Mouse (Mus musculus) heart, embryonic 13.5 days (tissue): ENCODE data around the gene Gm28043. TPM values are rescaled to one million over a fixed set of nuclear protein-coding genes. Genes with fewer than 3 reads are reported as not detected.
A peak's percentile ranks its signal among the peaks of the same experiment; 100 is the strongest.

Experiments used
- ATAC-seq: fragments of 200-750 bp; cut with Nextera tagmentation; 2 replicates; pipeline ENCODE4 v1.8.0; 2017; ENCODE audit warnings: moderate TSS enrichment; ENCODE audit not compliant: insufficient number of reproducible peaks, low FRiP score, low TSS enrichment; ENCODE audit errors: extremely low read depth
- H3K27ac ChIP-seq: fragments of 300-500 bp; sonication (generic); replicated peaks from 2 replicates; pipeline ENCODE4 v1.5.1; 2015; ENCODE audit warnings: moderate library complexity, mild to moderate bottlenecking, inconsistent platforms
- H3K27me3 ChIP-seq: fragments of 300-500 bp; sonication (generic); replicated peaks from 2 replicates; pipeline ENCODE4 v1.6.1; 2015; ENCODE audit warnings: mild to moderate bottlenecking, inconsistent platforms
- H3K36me3 ChIP-seq: fragments of 300-500 bp; sonication (generic); 2 replicates; pipeline ENCODE4 v1.6.1; 2015; ENCODE audit warnings: mild to moderate bottlenecking, inconsistent platforms
- H3K4me1 ChIP-seq: fragments of 300-500 bp; sonication (generic); 2 replicates; pipeline ENCODE4 v1.6.1; 2015; ENCODE audit warnings: inconsistent platforms
- H3K4me2 ChIP-seq: fragments of 300-500 bp; sonication (generic); 2 replicates; pipeline ENCODE4 v1.6.1; 2015; ENCODE audit warnings: inconsistent platforms, mild to moderate bottlenecking, moderate library complexity
- H3K4me3 ChIP-seq: fragments of 300-500 bp; sonication (generic); 2 replicates; pipeline ENCODE4 v1.5.1; 2015; ENCODE audit warnings: moderate library complexity, mild to moderate bottlenecking, inconsistent platforms
- H3K9ac ChIP-seq: fragments of 300-500 bp; sonication (generic); 2 replicates; pipeline ENCODE4 v1.6.1; 2015; ENCODE audit warnings: inconsistent platforms, mild to moderate bottlenecking, moderate library complexity
- H3K9me3 ChIP-seq: fragments of 300-500 bp; sonication (generic); 2 replicates; pipeline ENCODE4 v1.6.1; 2016; ENCODE audit warnings: inconsistent platforms
- WGBS: fragments of 180-500 bp; shearing (Covaris S2); methylation state at CpG from one replicate; pipeline ENCODE4 v1.1.7; 2015; ENCODE audit warnings: mixed read lengths; 5-methylcytosine and 5-hydroxymethylcytosine counted together
- polyA plus RNA-seq: library from polyadenylated mRNA; unstranded; fragments of >200 nt; fragmentation: Nextera tagmentation; extraction: Ambion mirVana; gene quantifications from 2 replicates; pipeline ENCODE4 v1.2.1, GENCODE M21; 2015

Gene Gm28043
- polyA plus RNA-seq, 1 experiment from 2014 or later: 1.6 TPM

DNA sequence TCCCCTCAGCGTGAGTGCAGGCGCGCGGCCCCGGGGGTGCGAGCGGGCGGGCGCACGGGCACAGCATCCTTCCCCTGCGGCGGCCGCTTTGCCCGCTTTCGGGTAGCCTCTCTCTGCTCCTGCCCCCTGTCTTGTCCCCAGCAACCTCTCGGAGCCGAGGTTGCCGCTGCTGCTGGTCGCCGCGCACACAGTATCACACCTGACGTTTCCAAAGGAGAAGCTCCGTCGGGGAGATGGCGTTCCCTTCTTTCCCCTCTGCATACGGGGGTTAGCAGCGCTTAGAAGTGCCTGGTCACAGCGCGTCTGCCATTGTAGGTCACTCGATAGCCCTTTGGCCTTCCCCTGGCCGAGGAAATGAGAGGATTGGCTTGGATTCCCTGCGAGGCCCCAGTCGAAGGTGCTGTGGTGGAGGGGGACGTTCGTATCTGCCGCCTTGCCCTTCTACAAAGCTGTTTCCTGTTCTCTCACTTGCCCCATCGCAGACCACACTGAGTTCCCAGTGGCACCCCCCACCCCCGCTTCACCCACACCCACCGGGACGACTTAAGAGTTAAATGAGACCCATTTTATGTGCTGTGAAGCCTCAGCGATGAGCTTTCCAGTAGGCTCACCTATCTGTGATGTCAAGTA, 46.2 kb downstream of the Gm28043 start:
- H3K9me3 ChIP-seq: no peaks in the 10 kb centered on the region
- peak overlapping the region; percentile 81 for H3K4me3 ChIP-seq
- no peak for ATAC-seq
- under 1% methylated on average over 41 of the region's 41 CpGs for WGBS
- H3K36me3 ChIP-seq: peaks cover 27% of the 10 kb centered on the region
- H3K4me1 ChIP-seq: peaks cover 27% of the 10 kb centered on the region
- peak overlapping the region; percentile 93 for H3K4me2 ChIP-seq
- H3K9ac ChIP-seq: peak overlapping the region; percentile 96
- H3K27me3 ChIP-seq: no peaks in the 10 kb centered on the region
- H3K27ac ChIP-seq: peak overlapping the region; percentile 89

DNA sequence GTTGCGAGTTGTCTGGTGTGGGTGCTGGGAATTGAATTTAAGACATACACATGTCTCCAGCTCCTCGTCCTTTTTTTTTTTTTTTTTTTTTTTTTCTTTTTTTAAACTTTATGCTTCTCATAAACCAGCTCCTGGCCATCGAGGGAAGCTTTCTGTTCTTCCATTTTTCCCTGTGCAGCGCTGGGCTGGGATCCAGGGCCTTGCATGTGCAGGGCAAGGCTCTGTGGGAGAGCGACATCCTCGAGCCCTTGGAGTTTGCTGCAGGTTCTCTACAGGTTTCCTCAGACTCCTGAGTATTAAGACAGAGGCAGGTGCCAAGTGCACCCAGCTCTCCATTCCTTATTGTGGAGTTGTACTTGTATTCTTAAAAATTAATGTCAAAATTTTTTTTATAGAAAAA, 47.5 kb downstream of the Gm28043 start:
- ATAC-seq: no peak
- 81% methylated on average over 6 of the region's 6 CpGs for WGBS
- H3K4me3 ChIP-seq: no peak overlapping the region

DNA sequence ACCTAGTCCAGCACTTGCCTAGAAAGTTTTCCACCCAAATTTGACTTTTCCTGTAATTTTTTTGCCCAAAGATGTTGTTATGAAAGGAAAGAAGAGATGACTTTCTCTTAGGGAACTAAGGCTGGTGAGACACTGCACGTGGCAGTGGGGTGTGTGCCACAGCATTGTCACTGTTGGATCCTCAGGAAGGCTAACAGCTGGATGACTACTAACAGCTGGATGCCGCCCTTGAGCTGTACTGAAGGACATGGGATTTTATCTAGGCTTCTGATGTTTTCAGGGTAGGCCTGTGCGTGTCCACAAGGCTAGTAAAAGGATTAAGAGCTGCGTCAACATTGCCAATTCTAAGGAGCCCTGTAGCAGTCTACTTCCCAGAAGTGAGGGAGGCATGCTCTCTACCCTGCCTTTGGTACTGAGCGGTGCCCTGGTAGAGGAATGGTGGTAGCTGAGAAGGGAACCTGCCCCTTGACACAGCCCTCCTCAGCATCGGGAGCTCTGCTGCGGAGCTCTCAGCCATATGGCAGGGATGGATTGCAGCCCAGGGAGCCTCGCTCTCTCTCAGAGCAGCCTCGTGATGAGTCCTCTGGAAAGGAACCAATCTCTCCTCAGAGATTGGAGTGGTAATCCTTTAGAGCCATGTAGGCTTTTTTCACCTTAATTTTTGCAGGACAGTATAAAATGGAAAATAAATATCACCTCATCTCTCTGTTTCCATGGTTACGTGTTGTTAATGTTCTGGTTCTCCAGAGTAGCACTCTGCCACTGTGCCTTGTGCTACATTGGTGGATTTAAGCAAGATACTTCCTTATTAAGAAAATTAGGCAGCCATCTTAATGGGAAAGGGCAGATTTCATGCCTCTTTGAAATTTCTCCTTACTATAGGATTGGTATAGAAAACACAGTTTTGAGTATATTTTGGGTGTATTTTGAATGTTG, 53.6 kb downstream of the Gm28043 start:
- Histone ChIP-seq H3K9me3 (no peaks in the 10 kb centered on the region), H3K27me3 (no peaks in the 10 kb centered on the region), H3K4me3 (no peak overlapping the region), H3K27ac (no peak overlapping the region), H3K36me3 (peaks cover 81% of the 10 kb centered on the region), H3K4me1 (peaks cover 16% of the 10 kb centered on the region), H3K9ac (0 out of 2 replicates have a peak overlapping the region, but pooled peaks have one; percentile 10), H3K4me2 (no peak overlapping the region)
- WGBS: 78% methylated on average over 10 of the region's 10 CpGs
- ATAC-seq: no peak

More for the DNA sequence above, 47.5 kb downstream of the Gm28043 start:
- Histone ChIP-seq H3K9ac (no peak overlapping the region), H3K36me3 (peaks cover 39% of the 10 kb centered on the region), H3K4me1 (peaks cover 27% of the 10 kb centered on the region), H3K4me2 (peak overlapping the region; percentile 93), H3K9me3 (no peaks in the 10 kb centered on the region), H3K27ac (no peak overlapping the region), H3K27me3 (no peaks in the 10 kb centered on the region)

DNA sequence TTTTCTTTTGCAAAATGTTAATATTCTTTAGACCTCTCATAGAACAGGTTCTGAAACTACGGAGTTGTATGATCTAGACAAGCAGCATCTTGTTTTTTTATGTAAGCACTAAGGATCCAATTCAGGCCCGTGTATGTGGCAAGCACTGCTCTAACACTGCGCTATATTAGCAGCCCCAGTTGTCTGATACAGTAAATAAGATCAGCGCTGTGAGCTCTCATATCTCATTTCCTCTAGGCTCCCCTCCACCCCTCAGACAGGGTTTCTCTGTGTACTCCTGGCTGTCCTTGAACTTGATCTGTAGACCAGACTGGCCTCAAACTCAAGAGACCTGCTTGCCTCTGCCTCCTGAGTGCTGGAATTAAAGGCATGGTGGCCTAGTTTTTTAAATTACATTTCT, 54.4 kb downstream of the Gm28043 start:
- 82% methylated on average over 4 of the region's 4 CpGs for WGBS
- peaks cover 81% of the 10 kb centered on the region for H3K36me3 ChIP-seq
- ATAC-seq: no peak

DNA sequence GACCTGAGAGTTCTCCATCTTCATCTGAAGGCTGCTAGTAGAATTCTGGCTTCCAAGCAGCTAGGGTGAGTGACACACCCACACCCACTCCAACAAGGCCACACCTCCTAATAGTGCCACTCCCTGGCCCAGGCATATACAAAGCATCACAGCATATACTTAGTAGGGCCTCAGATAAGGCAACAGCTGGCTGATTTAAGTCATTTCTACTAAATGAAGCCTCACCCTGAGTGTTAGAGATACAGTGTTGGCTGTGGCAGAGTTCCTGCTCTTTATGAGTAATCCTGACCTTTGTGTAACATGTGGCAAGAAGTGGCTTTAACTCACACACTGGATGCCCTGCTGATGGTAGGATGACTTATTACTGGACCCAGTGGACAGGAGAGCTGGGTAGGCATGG, 55.3 kb downstream of the Gm28043 start:
- peaks cover 16% of the 10 kb centered on the region for H3K4me1 ChIP-seq
- no peak overlapping the region for H3K9ac ChIP-seq
- no peaks in the 10 kb centered on the region for H3K9me3 ChIP-seq
- H3K27me3 ChIP-seq: no peaks in the 10 kb centered on the region
- no peak overlapping the region for H3K27ac ChIP-seq
- H3K36me3 ChIP-seq: peaks cover 81% of the 10 kb centered on the region
- H3K4me3 ChIP-seq: no peak overlapping the region
- no peak overlapping the region for H3K4me2 ChIP-seq
- no peak for ATAC-seq

More for the DNA sequence above, 54.4 kb downstream of the Gm28043 start:
- H3K27ac ChIP-seq: no peak overlapping the region
- no peaks in the 10 kb centered on the region for H3K9me3 ChIP-seq
- H3K4me1 ChIP-seq: peaks cover 16% of the 10 kb centered on the region
- no peak overlapping the region for H3K9ac ChIP-seq
- H3K4me3 ChIP-seq: no peak overlapping the region
- no peak overlapping the region for H3K4me2 ChIP-seq
- H3K27me3 ChIP-seq: no peaks in the 10 kb centered on the region

DNA sequence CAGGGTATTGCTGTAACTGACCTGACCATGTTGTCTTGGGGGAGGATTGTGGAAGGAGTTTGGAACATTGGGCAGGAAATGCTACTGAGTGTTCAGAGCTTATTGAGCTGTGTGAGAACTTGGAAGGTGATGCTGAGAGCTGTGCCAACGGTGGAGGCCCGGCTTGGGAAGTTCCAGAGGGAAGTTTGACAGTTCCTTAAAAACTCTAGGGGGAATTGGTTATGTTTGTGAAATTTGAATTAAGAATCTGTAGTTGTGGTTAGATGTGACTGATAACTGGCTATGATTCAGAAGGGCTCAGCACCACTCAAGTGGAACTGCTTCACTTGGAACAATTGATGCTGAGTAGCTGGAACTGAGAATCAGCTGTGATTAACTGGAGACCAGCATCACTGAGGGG, 56.3 kb downstream of the Gm28043 start:
- H3K36me3 ChIP-seq: peaks cover 83% of the 10 kb centered on the region

DNA sequence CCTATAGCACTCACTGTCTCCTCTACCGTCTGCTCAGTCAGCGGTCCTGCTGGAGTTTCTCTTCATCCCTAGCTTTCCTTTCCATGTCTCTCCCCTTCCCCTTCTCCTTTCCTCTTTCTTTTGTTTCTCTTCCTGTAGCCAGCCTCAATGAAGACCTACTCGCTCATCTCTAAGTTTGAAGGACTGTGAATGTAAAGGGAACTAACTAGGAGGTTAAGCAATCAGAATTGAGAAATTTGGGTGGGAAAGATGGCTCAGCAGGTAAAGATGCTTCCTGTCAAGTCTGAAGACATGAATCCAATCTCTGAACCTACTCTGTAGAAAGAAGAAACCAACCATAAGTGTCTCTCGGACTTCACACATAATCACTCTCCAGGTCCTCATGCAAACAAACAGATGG, 58.6 kb downstream of the Gm28043 start:
- 91% methylated on average over 4 of the region's 4 CpGs for WGBS
- no peaks in the 10 kb centered on the region for H3K27me3 ChIP-seq
- ATAC-seq: no peak
- peaks cover 83% of the 10 kb centered on the region for H3K36me3 ChIP-seq
- H3K9ac ChIP-seq: no peak overlapping the region
- no peaks in the 10 kb centered on the region for H3K9me3 ChIP-seq
- H3K4me3 ChIP-seq: no peak overlapping the region
- no peak overlapping the region for H3K4me2 ChIP-seq
- peaks cover 12% of the 10 kb centered on the region for H3K4me1 ChIP-seq
- no peak overlapping the region for H3K27ac ChIP-seq

More for the DNA sequence above, 56.3 kb downstream of the Gm28043 start:
- 97% methylated on average over 2 of the region's 2 CpGs for WGBS
- Histone ChIP-seq H3K9me3 (no peaks in the 10 kb centered on the region), H3K4me3 (no peak overlapping the region), H3K27ac (no peak overlapping the region), H3K9ac (no peak overlapping the region), H3K4me2 (no peak overlapping the region), H3K4me1 (peaks cover 16% of the 10 kb centered on the region), H3K27me3 (no peaks in the 10 kb centered on the region)
- ATAC-seq: no peak

DNA sequence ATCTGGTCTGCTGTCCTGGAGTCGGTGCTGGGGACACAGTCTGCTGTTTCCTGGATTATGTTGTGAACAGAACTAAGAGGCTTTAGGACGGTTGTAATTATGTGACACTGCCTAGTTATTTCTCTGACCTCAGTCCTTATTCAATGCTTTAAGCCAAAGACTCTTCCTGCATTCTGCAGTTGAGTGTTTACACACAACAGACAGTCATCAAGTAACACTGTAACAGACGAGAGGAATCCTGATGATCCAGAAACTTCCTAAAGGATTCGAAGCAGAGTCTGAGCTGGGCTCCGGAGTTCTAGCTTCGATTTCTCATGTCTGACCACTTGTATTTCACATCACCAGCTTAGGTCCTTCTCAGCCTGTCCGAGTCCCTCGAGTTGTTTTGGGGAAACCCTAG, 63.9 kb downstream of the Gm28043 start:
- peaks cover 98% of the 10 kb centered on the region for H3K36me3 ChIP-seq
- peaks cover 24% of the 10 kb centered on the region for H3K4me1 ChIP-seq
- H3K27me3 ChIP-seq: no peaks in the 10 kb centered on the region
- 84% methylated on average over 8 of the region's 8 CpGs for WGBS
- no peaks in the 10 kb centered on the region for H3K9me3 ChIP-seq
- no peak for ATAC-seq
- no peak overlapping the region for H3K4me2 ChIP-seq
- no peak overlapping the region for H3K9ac ChIP-seq
- no peak overlapping the region for H3K27ac ChIP-seq
- H3K4me3 ChIP-seq: no peak overlapping the region

DNA sequence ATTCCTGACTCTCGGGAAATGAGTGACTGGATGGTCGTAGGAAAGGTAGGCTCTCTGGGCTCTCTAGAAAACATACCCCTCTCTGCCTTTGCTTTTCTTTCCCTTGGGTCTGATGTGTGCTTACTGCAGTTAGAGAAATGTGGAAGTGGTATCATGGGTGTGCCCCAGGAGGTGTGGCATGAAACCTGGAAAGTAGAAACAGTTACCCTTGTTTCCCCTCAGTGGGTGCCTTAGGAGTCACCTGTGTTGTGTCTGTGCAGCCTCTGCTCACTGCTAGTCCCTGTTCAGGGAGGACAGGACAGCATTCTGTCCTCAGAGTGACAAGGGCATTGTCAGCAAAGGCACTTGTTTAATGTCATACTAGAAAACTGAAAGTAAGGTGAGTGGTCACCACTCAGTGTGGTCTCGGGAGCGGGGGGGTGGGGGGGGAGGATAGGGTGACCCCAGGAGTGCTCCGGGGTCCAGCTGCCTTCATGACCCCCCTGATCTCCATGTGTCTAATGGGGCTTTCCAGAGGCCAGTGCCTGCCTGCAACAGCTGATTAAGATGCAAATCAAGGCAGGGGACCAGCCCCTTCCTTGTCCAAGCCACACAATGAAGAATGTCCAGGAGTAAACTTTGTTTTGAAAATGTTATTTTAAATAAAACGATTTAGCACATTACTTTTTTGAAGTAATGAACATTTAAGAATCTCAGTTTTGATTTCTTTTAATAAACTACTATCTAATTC, 64.5 kb downstream of the Gm28043 start:
- no peak overlapping the region for H3K4me3 ChIP-seq
- H3K27me3 ChIP-seq: no peaks in the 10 kb centered on the region

DNA sequence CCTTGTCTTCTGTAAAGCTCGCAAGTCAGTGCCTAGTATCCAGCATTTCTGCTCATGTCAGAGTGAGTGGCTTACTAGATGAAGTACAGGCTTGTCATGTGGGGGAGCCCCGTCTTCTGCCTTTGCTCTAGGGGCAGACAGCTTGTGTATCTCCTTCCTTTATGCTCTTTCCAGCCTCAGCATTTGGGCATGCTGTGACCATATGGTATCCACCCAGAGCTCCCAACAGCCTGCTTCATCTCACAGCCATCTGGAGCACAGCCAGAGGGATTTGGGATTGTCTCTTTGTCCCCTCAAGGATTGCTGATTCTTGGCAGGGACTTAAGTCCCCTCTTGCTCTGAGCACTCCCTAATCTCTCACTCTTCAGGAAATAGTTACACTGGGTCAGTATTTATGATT, 65.5 kb downstream of the Gm28043 start:
- no peaks in the 10 kb centered on the region for H3K9me3 ChIP-seq
- ATAC-seq: no peak
- H3K4me3 ChIP-seq: no peak overlapping the region
- H3K27ac ChIP-seq: no peak overlapping the region
- 69% methylated on average over 2 of the region's 2 CpGs for WGBS
- peaks cover 36% of the 10 kb centered on the region for H3K4me1 ChIP-seq
- H3K36me3 ChIP-seq: peaks cover 98% of the 10 kb centered on the region
- no peak overlapping the region for H3K9ac ChIP-seq
- H3K4me2 ChIP-seq: no peak overlapping the region
- H3K27me3 ChIP-seq: no peaks in the 10 kb centered on the region

More for the DNA sequence above, 64.5 kb downstream of the Gm28043 start:
- no peak for ATAC-seq
- H3K4me1 ChIP-seq: peaks cover 30% of the 10 kb centered on the region
- H3K4me2 ChIP-seq: no peak overlapping the region
- peaks cover 98% of the 10 kb centered on the region for H3K36me3 ChIP-seq
- no peak overlapping the region for H3K27ac ChIP-seq
- no peak overlapping the region for H3K9ac ChIP-seq
- WGBS: 75% methylated on average over 6 of the region's 6 CpGs
- H3K9me3 ChIP-seq: no peaks in the 10 kb centered on the region

DNA sequence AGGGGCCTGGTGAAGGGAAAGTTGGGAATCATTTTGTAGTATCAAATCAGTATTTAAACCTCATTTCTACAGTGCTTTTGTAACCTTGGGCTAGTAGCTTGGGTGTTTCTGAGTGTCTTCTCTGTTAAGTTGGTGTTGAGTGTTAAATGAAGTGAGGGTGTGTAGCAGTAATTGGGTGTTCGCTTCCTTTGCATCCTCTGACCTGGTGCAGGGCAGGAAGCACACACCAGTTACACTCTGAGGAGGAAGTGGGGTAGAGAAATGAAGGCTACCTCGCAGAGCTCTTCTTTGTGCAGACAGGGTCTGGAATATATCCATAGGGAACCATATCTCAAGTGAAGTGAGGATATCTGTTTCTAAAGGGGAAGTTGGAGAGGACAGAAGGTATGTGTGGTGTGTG, 66.2 kb downstream of the Gm28043 start:
- Histone ChIP-seq H3K9me3 (no peaks in the 10 kb centered on the region), H3K36me3 (peaks cover 98% of the 10 kb centered on the region), H3K4me1 (peaks cover 38% of the 10 kb centered on the region), H3K9ac (no peak overlapping the region), H3K4me2 (no peak overlapping the region), H3K27ac (no peak overlapping the region), H3K4me3 (no peak overlapping the region), H3K27me3 (no peaks in the 10 kb centered on the region)
- ATAC-seq: no peak
- 61% methylated on average over 2 of the region's 2 CpGs for WGBS
